Mouse (Mus musculus): Measurements from ENCODE around the gene Ipo5.

Gene Ipo5

DNA sequence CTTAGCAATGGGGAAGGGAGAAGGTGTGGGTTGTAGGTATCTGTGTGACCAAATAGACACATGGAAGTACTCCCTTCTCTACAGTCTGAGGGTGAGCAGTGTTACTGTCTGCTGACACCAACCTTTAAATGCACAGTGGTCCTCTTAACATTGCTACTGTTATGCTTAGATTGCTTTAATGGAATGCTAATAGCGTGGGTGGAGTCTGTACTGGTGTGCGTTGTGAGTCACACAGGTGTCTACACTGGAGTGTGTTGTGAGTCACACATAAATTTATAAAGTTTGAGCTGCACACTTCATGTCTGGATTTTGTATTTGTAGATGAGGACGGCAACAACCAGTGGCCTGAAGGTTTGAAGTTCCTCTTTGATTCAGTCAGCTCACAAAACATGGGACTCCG is 10.8 kb downstream of the Ipo5 start:
- DNase-seq (ENCODE audit: low read depth): no peak

- DNase-seq (ENCODE audit: low read depth): no peak
These were observed 13.0 kb downstream of the Ipo5 start for GRCm38 (mm10) chr14:120924044-120924443.

DNA sequence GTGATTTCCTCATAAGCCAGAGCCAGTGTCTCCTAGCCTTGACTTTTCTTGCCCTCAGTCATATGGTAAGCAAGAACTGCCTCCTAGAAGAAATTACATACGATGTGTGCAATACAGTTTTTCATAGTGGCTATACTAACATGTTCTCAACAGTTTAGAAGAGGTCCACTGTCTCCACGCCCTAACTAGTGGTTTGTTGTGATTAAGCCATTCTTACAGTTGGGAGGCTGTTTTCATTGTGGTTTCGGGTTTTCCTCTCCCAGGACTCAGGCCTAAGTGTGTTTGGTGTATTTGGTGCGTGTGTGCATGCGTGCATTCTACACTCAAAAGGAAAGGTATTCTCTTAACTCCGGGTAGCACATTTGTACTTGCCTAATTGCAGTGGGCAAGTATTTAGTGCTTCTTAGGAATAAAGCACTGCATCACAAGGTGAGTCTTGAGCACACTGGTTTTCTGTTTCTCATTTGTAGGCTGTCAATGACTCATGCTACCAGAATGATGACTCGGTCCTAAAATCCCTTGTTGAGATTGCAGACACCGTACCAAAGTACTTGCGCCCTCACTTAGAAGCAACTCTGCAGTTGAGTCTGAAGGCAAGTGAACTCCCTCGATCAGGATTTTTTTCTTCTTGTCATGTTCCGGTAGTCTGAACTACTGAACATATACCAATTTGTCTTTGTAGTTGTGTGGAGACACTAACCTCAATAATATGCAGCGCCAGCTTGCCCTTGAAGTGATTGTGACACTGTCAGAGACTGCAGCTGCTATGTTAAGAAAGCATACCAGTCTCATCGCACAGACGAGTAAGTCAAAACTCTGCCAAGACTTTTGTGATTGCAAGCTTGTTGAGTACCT is 14.9 kb downstream of the Ipo5 start:
- DNase-seq (ENCODE audit: low read depth): peak; percentile 58

DNA sequence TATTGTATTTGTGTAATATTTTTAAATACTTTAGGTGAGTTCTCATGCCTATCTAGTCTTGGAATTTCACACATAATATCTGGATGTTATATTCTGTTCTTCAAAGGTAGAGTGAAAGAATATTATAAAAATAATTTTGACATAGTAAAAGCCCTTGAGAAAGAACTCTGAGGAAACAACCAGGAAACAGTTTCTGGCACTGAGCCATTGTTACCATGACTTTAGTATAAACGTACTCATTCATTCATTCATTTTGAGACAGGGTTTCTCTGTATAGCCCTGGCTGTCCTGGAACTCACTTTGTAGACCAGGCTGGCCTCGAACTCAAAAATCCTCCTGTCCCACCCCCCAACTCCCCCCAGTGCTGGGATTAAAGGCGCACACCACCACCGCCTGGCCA is 20.2 kb downstream of the Ipo5 start:
- no peak for DNase-seq (ENCODE audit: low read depth)

GRCm38 (mm10) chr14:120933624-120934023 is 22.6 kb downstream of the Ipo5 start:
- DNase-seq (ENCODE audit: low read depth): no peak

DNA sequence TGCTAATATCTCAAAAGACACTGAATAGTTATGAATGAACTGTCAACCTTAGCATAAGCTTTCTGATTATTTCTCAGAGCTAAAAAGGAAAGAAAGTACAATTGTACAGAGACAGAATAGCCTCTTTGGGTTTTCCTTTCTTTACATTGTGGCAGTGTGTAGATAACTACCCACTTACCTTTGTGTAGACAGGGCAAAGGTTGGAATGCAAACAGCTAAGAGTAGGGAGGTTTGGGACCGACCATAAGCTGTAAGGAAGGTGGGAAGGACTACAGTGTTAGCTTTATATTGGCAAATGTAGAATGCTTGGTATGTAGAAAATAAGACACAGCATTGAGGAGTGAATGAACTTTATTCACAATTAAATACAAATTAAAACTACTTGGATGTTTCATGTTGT is 26.1 kb downstream of the Ipo5 start:
- no peak for DNase-seq (ENCODE audit: low read depth)

DNA sequence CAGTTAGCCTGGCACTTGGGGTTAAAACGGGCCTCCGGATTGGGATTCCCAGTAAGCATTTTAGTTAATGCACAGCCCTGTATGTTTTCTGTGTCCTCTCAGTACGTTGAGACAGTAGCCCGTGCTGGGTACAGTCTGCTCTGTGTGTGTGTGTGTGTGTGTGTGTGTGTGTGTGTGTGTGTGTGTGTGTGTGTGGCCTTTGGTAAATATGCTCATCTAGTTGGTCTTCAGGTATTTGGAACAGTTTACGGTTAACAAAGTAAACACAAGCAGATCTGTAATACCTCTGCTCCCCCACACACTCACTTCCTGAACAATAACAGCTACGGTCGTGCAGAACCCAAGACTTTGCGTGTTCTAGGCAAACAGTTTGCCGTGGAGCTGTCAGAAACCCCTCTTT is 31.8 kb downstream of the Ipo5 start:
- no peak for DNase-seq (ENCODE audit: low read depth)

DNA sequence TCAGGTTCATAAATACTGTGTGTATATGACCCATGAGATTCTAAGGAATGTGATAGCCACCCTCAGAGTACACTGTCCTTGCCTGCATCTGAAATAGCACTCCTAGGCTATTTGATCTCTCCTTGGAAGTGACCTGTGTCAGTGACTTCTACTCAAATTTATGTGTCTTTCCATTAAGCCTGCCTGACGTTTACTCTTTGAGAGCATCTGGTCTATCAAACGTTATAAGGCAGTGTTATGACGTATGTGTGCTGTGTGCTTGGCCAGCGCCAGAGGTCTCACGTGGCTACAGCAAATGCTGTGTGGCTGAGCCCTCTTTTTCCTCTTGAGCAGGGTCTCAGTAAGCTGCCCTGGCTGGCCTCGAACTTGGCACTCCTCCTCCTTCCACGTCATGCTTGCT is 34.1 kb downstream of the Ipo5 start:
- no peak for DNase-seq (ENCODE audit: low read depth)

DNA sequence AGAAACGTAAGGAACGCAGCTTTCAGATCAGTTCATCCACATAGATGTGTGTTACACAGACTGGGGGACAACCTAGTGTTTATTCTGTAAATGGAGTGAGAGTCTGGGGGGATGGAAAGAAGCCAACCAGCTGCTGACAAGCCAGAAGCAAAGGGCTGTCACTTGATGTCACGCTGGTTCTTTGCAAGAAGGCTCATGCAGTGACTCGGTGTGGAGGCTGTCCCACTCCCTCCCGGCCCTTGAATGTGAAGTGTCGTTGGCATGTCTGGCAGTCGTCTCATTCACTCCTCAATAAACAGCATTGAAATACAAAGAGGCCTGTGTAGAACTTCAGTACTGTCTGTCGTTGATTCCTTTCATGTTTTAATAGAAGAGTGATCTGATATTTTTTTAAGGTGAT is 36.1 kb downstream of the Ipo5 start:
- no peak for DNase-seq (ENCODE audit: low read depth)

DNA sequence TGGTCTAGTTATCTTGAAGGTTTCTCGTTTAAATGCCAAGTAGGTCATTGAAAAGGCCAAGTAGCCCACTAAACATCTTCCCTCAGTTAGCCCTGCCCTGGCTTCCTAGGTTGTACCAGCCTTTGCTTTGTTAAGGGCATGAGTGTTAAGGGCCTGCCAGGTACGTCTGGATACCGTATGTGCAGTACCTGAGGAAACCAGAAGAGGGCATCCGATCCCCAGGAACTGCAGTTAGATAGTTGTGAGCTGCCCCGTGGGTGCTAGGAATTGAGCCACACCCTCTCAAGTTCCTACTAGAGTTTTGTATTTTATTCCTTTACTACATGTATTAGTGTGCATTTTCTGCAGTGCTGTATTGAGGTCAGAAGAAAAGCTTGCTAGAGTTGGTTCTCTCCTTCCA is 38.0 kb downstream of the Ipo5 start:
- DNase-seq (ENCODE audit: low read depth): no peak

- DNase-seq (ENCODE audit: low read depth): no peak
These were observed 39.0 kb downstream of the Ipo5 start for GRCm38 (mm10) chr14:120950068-120950467.

DNA sequence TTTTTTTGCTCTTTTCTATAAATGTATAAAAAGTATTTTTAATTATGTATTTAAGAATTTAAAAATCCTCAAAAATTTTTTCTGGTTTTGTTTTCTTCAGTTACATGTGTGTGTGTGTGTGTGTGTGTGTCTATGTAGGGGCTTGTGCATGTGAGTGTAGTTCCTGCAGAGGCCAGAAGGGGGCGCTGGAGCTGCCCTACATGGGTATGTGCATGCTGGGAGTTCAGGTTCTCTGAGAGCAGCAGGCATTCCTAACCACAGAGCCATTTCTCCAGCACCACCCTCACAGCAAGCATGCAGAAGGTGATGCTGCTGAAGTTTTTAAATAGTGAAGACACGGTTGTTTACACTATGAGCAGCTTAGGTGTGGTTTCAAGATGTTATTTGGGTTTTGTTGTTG is 41.4 kb downstream of the Ipo5 start:
- no peak for DNase-seq (ENCODE audit: low read depth)

- no peak for DNase-seq (ENCODE audit: low read depth)
These were observed 49.5 kb downstream of the Ipo5 start for GRCm38 (mm10) chr14:120960551-120960950.

- DNase-seq (ENCODE audit: low read depth): no peak
These were observed 50.0 kb downstream of the Ipo5 start for GRCm38 (mm10) chr14:120960991-120961390.

- no peak for DNase-seq (ENCODE audit: low read depth)
These were observed 56.0 kb downstream of the Ipo5 start for GRCm38 (mm10) chr14:120967072-120967471.

DNA sequence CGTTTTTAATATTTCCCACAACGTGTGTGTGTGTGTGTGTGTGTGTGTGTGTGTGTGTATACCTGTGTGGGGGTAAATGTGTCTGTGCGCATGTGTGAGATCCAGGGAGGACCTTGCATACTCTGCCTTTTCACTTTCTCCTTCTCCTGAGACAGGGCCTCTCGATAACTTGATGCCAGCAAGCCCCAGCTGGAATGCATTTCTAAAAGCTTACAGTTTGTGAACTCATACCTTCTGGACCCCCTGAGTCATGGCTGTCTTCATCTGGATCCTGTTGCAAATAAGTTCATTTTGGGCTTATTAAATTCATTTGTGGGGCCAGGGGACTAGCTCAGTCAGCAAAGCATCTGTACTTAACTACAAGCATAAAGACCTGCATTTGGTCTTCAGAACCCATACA is 57.7 kb downstream of the Ipo5 start:
- no peak for DNase-seq (ENCODE audit: low read depth)

DNA sequence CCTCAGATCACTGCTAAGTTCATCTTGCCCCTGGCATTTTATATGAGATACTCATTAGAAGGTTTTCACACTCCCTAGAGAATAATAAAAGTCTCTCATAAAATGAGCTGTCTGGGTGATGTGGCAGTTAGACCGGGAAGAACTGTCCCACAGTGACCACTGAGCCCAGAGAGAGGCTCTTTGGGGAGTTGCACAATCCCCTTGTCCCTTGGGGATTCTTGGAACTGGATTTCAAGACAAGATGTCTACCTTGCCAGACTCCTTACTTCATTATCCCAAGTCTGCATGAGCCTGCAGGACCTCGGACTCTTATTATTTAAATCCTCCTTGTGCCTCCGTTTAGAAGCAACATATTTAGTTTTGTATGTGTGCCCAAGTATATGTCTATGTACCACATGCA is 58.6 kb downstream of the Ipo5 start:
- no peak for DNase-seq (ENCODE audit: low read depth)

DNA sequence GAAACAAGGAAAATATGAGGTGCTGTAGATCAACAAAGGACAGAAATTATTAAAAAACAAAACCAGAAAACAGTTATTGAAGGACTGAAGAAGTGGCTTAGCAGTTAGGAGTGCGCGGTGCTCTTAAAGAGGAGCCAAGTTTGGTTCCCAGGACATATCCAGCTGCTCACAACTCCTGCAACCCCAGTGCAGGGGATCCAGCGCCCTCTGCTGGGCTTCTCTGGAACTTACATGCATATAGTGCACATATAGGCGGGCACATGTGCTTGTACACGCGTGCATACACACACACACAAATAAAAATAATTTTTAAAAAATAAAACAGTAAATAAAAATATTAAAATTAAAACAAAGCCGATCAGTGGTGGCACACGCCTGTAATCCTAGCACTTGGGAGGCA is 59.6 kb downstream of the Ipo5 start:
- DNase-seq (ENCODE audit: low read depth): no peak

DNA sequence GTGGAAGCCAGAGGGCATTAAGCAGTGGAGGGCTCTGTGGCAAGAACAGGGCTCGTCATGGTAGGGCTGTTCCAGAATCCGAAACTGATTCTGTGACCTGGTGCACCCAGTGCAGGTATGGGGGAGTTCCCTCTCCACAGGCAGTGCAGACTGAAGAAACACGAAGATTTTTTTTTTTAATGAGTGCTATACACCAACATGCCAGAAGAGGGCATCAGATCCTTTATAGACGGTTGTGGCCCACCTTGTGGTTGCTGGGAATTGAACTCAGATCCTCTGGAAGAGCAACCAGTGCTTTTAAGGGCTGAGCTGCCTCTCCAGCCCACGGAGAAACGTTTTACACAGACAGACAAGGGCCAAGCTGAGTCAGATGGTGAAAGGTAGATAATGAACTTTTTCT is 60.3 kb downstream of the Ipo5 start:
- no peak for DNase-seq (ENCODE audit: low read depth)

- no peak for DNase-seq (ENCODE audit: low read depth)
These were observed 68.5 kb downstream of the Ipo5 start for GRCm38 (mm10) chr14:120979559-120979958.

- DNase-seq (ENCODE audit: low read depth): no peak
These were observed 78.1 kb downstream of the Ipo5 start for GRCm38 (mm10) chr14:120989126-120989525.

Measured in fibroblast of lung, adult 2 months (primary cell).